Mouse (Mus musculus): Measurements from ENCODE around the gene Fsd1. TPM values are rescaled to one million over a fixed set of nuclear protein-coding genes. Genes with fewer than 3 reads are reported as not detected.
A peak's percentile ranks its signal among the peaks of the same experiment; 100 is the strongest.

The Fsd1 gene
- polyA plus RNA-seq, 1 experiment from 2014 or later: 3.5 TPM

GRCm38 (mm10) chr17:55999794-56000499, 13.6 kb downstream of the Fsd1 start:
- Histone ChIP-seq H3K36me3 (ENCODE audit: control insufficient read depth, insufficient read depth) (no peaks in the 10 kb centered on the region), H3K9me3 (replicated peaks; ENCODE audit: control insufficient read depth, low read length) (0 out of 2 replicates have a peak, but pooled peaks cover 3% of the 10 kb centered on the region), H3K27me3 (ENCODE audit: control insufficient read depth, insufficient read depth, low read length) (peaks cover 11% of the 10 kb centered on the region), H3K4me3 (ENCODE audit: low read length) (no peak overlapping the region), H3K4me2 (ENCODE audit: low read depth, low read length) (peak overlapping the region; percentile 34; the same call in 1 of the 2 replicates), H3K4me1 (ENCODE audit: control insufficient read depth, insufficient read depth, low read length) (no peaks in the 10 kb centered on the region; the same call in 1 of the 2 replicates), H3K9ac (ENCODE audit: low read length) (no peak overlapping the region; the same call in 1 of the 2 replicates), H3K27ac (ENCODE audit: low read length) (no peak overlapping the region)
- no peak for ATAC-seq (replicated peaks; ENCODE audit: extremely low read depth, insufficient read depth, low FRiP score)
- WGBS: 13% methylated on average over 30 of the region's 30 CpGs

GRCm38 (mm10) chr17:56003000-56003399, 16.7 kb downstream of the Fsd1 start:
- WGBS: 57% methylated on average over 3 of the region's 3 CpGs
- Histone ChIP-seq H3K9ac (ENCODE audit: low read length) (no peak overlapping the region), H3K4me2 (ENCODE audit: low read depth, low read length) (no peak overlapping the region), H3K4me1 (ENCODE audit: control insufficient read depth, insufficient read depth, low read length) (peaks cover 5% of the 10 kb centered on the region), H3K36me3 (ENCODE audit: control insufficient read depth, insufficient read depth) (no peaks in the 10 kb centered on the region), H3K27ac (ENCODE audit: low read length) (no peak overlapping the region), H3K4me3 (ENCODE audit: low read length) (no peak overlapping the region), H3K27me3 (ENCODE audit: control insufficient read depth, insufficient read depth, low read length) (peaks cover 11% of the 10 kb centered on the region), H3K9me3 (replicated peaks; ENCODE audit: control insufficient read depth, low read length) (0 out of 2 replicates have a peak, but pooled peaks cover 3% of the 10 kb centered on the region)
- ATAC-seq (replicated peaks; ENCODE audit: extremely low read depth, insufficient read depth, low FRiP score): no peak

GRCm38 (mm10) chr17:56005415-56006061, 19.2 kb downstream of the Fsd1 start, which contains the start of the genes Stap2 and Mpnd:
Gene Stap2 (minus strand): TSS chr17:56005584.
Gene Mpnd (plus strand): TSS chr17:56005711.
- 23% methylated on average over 13 of the region's 13 CpGs for WGBS

GRCm38 (mm10) chr17:56006956-56007355, 20.6 kb downstream of the Fsd1 start:
- WGBS: 47% methylated on average over 10 of the region's 10 CpGs
- Histone ChIP-seq H3K27ac (ENCODE audit: low read length) (peak overlapping the region; percentile 53; the same call in 1 of the 2 replicates), H3K9ac (ENCODE audit: low read length) (no peak overlapping the region), H3K9me3 (replicated peaks; ENCODE audit: control insufficient read depth, low read length) (no peaks in the 10 kb centered on the region), H3K4me3 (ENCODE audit: low read length) (no peak overlapping the region), H3K27me3 (ENCODE audit: control insufficient read depth, insufficient read depth, low read length) (no peaks in the 10 kb centered on the region), H3K4me1 (ENCODE audit: control insufficient read depth, insufficient read depth, low read length) (peaks cover 18% of the 10 kb centered on the region), H3K4me2 (ENCODE audit: low read depth, low read length) (no peak overlapping the region), H3K36me3 (ENCODE audit: control insufficient read depth, insufficient read depth) (peaks cover 4% of the 10 kb centered on the region)
- ATAC-seq (replicated peaks; ENCODE audit: extremely low read depth, insufficient read depth, low FRiP score): no peak

More at GRCm38 (mm10) chr17:56005415-56006061, 19.2 kb downstream of the Fsd1 start, which contains the start of the genes Stap2 and Mpnd:
- H3K9me3 ChIP-seq (replicated peaks; ENCODE audit: control insufficient read depth, low read length): 0 out of 2 replicates have a peak, but pooled peaks cover 3% of the 10 kb centered on the region
- H3K4me1 ChIP-seq (ENCODE audit: control insufficient read depth, insufficient read depth, low read length): peaks cover 14% of the 10 kb centered on the region
- peak within 1 kb of the TSS; percentile 55 for H3K4me2 ChIP-seq (ENCODE audit: low read depth, low read length)
- peak within 1 kb of the TSS; percentile 64 for H3K9ac ChIP-seq (ENCODE audit: low read length)
- peak within 1 kb of the TSS; percentile 61 for H3K27ac ChIP-seq (ENCODE audit: low read length)
- peak within 1 kb of the TSS; percentile 47 for H3K4me3 ChIP-seq (ENCODE audit: low read length)
- peaks cover 4% of the 10 kb centered on the region for H3K27me3 ChIP-seq (ENCODE audit: control insufficient read depth, insufficient read depth, low read length)
- no peak for ATAC-seq (replicated peaks; ENCODE audit: extremely low read depth, insufficient read depth, low FRiP score)
- H3K36me3 ChIP-seq (ENCODE audit: control insufficient read depth, insufficient read depth): no peaks in the 10 kb centered on the region

DNA sequence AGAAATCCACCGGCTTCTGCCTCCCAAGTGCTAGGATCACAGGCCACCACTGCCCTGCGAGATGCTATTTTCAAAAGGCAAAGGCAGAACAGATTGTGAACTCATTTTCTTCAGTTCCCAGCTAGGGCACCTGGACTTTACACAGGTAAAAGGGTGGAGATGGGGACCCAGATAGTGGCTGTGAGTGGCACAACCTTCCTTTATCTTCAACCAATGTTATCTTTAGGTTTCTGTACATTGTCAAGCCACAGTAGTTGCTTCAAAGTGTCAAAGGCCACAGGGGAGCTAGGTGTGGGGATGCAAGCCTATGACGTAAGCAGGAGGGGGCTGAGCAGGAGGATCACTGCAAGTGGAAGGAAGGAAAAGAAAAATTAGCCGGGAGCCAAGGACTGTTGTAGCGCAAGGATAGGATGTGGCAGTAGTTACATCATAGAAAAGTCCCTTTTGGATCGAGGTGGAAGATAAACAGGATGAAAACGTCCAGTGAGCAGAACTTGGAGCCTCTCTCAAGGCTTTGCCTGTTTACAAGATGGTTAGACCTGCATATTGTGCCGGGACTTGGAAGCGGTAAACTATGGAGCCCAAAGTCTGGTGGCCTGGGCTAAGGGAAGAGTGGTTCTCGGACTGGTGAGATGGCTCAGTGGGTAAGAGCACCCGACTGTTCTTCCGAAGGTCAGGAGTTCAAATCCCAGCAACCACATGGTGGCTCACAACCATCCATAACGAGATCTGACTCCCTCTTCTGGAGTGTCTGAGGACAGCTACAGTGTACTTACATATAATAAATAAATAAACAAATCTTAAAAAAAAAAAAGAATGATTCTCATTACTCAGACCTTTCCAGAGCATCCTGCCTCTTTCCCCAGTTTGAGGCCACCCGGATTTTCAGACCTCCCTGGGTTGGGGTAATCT, 21.4 kb downstream of the Fsd1 start:
- Histone ChIP-seq H3K4me2 (ENCODE audit: low read depth, low read length) (peak overlapping the region; percentile 91), H3K4me3 (ENCODE audit: low read length) (peak overlapping the region; percentile 89), H3K27me3 (ENCODE audit: control insufficient read depth, insufficient read depth, low read length) (no peaks in the 10 kb centered on the region), H3K27ac (ENCODE audit: low read length) (peak overlapping the region; percentile 92), H3K4me1 (ENCODE audit: control insufficient read depth, insufficient read depth, low read length) (peaks cover 18% of the 10 kb centered on the region), H3K9ac (ENCODE audit: low read length) (peak overlapping the region; percentile 56), H3K36me3 (ENCODE audit: control insufficient read depth, insufficient read depth) (peaks cover 10% of the 10 kb centered on the region), H3K9me3 (replicated peaks; ENCODE audit: control insufficient read depth, low read length) (no peaks in the 10 kb centered on the region)
- 24% methylated on average over 13 of the region's 14 CpGs for WGBS
- ATAC-seq (replicated peaks; ENCODE audit: extremely low read depth, insufficient read depth, low FRiP score): no peak

DNA sequence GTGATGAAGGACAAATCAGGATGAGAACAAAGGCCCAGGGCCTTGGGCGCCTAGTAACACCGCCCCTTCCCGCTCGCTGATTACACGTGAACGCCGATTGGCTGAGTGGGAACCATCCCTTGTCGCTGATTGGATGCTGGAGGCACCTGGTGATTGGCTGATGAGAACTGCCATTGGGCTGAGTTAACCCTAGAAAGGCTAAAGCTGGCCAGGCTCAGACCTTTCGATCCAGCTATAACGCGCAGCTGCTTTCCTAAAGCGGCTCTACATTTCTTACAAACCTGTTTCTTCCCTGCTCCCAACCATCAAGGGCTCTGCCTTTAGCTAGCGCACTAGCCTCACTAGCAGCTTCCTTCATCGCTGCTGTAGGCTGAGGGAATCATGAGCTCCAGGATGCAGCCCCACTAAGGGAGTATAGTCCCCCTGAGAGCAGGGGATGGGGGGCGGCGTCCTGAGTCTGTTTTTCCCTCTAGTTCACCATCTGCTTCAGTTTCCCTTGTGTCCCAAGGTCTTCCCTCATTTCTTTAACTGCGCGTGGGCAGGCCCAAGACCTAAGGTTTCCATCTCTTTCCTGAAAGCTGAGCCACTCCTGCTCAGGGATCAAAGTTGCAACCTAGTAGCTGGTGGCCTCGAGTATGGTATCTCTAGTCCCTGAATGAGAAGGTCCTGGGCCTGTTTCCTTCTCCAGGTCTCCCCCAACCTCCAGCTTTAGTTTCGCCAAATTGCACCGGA, 22.2 kb downstream of the Fsd1 start:
- ATAC-seq (replicated peaks; ENCODE audit: extremely low read depth, insufficient read depth, low FRiP score): peak; percentile 88
- WGBS: under 1% methylated on average over 21 of the region's 21 CpGs

GRCm38 (mm10) chr17:56009088-56009961, 23.0 kb downstream of the Fsd1 start:
- Histone ChIP-seq H3K4me2 (ENCODE audit: low read depth, low read length) (peak overlapping the region; percentile 91), H3K4me1 (ENCODE audit: control insufficient read depth, insufficient read depth, low read length) (peaks cover 18% of the 10 kb centered on the region), H3K27ac (ENCODE audit: low read length) (peak overlapping the region; percentile 92), H3K9ac (ENCODE audit: low read length) (peak overlapping the region; percentile 85), H3K36me3 (ENCODE audit: control insufficient read depth, insufficient read depth) (peaks cover 13% of the 10 kb centered on the region), H3K4me3 (ENCODE audit: low read length) (peak overlapping the region; percentile 89), H3K9me3 (replicated peaks; ENCODE audit: control insufficient read depth, low read length) (no peaks in the 10 kb centered on the region), H3K27me3 (ENCODE audit: control insufficient read depth, insufficient read depth, low read length) (no peaks in the 10 kb centered on the region)
- WGBS: 1% methylated on average over 62 of the region's 62 CpGs
- peak; percentile 91 for ATAC-seq (replicated peaks; ENCODE audit: extremely low read depth, insufficient read depth, low FRiP score)

More for the DNA sequence above, 22.2 kb downstream of the Fsd1 start:
- H3K9me3 ChIP-seq (replicated peaks; ENCODE audit: control insufficient read depth, low read length): no peaks in the 10 kb centered on the region
- peaks cover 12% of the 10 kb centered on the region for H3K36me3 ChIP-seq (ENCODE audit: control insufficient read depth, insufficient read depth)
- peak overlapping the region; percentile 85 for H3K9ac ChIP-seq (ENCODE audit: low read length)
- no peaks in the 10 kb centered on the region for H3K27me3 ChIP-seq (ENCODE audit: control insufficient read depth, insufficient read depth, low read length)
- peaks cover 18% of the 10 kb centered on the region for H3K4me1 ChIP-seq (ENCODE audit: control insufficient read depth, insufficient read depth, low read length)
- peak overlapping the region; percentile 91 for H3K4me2 ChIP-seq (ENCODE audit: low read depth, low read length)
- peak overlapping the region; percentile 89 for H3K4me3 ChIP-seq (ENCODE audit: low read length)
- peak overlapping the region; percentile 92 for H3K27ac ChIP-seq (ENCODE audit: low read length)
